Comparison of ENCODE assay signal across 10 mouse cellular contexts in the genomic region with DNA sequence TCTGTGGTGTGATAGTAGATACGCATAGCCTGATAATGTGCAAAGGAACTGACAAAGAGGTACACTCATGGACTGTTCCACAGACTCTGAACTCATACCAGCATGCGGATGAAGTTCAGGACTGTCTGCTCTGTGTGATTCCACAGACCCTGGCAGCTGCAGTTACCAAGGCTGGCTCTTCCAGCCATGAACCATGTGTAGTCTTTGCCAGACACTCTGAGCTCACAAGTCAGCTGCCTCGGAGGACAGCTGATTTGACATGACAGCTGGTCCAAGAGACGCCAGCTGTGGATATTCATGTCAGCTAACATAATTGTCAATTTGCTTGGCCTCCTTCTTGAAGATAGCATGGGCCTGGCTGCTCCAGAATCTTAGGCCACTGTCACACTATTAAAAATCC. TPM values are rescaled to one million over a fixed set of nuclear protein-coding genes. Genes with fewer than 3 reads are reported as not detected.
DNase-seq lines count a peak whose midpoint lies in the region; ATAC-seq and TF ChIP-seq lines count a peak whose summit lies in the region.
"Had no signal": no experiment of that assay in that cellular context is flagged by ENCODE, and none has a peak within 500 bp of the region (broad histone marks: within the 10 kb centered on the region; RNA-seq: fewer than 3 reads in every experiment).

No protein-coding gene starts in this region.

- H3K4me1 ChIP-seq in hindbrain, embryonic 14.5 days (replicated peaks; ENCODE audit: control insufficient read depth, insufficient read depth, low read length), result no peaks in the 10 kb centered on the region
- H3K4me1 ChIP-seq in hindbrain, embryonic 11.5 days (replicated peaks; ENCODE audit: control insufficient read depth, insufficient read depth, low read length), result no peaks in the 10 kb centered on the region
- H3K4me1 ChIP-seq: embryonic facial prominence, embryonic 12.5 days had no signal

- peak; percentile 37; the same call in 1 of the 2 replicates for ATAC-seq in hindbrain, embryonic 14.5 days (ENCODE audit: low FRiP score)
- no peak for ATAC-seq in hindbrain, embryonic 11.5 days (ENCODE audit: low FRiP score)

- no peaks in the 10 kb centered on the region for H3K9me3 ChIP-seq in hindbrain, embryonic 14.5 days (ENCODE audit: control insufficient read depth, low read length)
- no peaks in the 10 kb centered on the region for H3K9me3 ChIP-seq in hindbrain, embryonic 11.5 days (ENCODE audit: control insufficient read depth, low read length)
- H3K9me3 ChIP-seq: embryonic facial prominence, embryonic 12.5 days had no signal

- no peak for DNase-seq in hindbrain, embryonic 14.5 days (ENCODE audit: low spot score)
- DNase-seq in hindbrain, embryonic 11.5 days (ENCODE audit: low spot score), result no peak
- peak; percentile 83 for DNase-seq in gastrocnemius, adult 2 months
- DNase-seq in heart, postnatal 14 days, result peak; percentile 42 to 52
- peak; percentile 19 for DNase-seq in mesoderm, embryonic 11.5 days (ENCODE audit: low read depth, low spot score)
- DNase-seq in adrenal gland, postnatal 25 days, result no peak
- DNase-seq in adrenal gland, postnatal 36 days, result no peak

- no peak for TF ChIP-seq CTCF in gastrocnemius, adult 2 months (IDR thresholded peaks at IDR 0.05)

- no peaks in the 10 kb centered on the region for H3K36me3 ChIP-seq in hindbrain, embryonic 14.5 days (replicated peaks; ENCODE audit: control insufficient read depth, insufficient read depth)
- H3K36me3 ChIP-seq in hindbrain, embryonic 11.5 days (ENCODE audit: control insufficient read depth, insufficient read depth, low read length), result no peaks in the 10 kb centered on the region
- H3K36me3 ChIP-seq: embryonic facial prominence, embryonic 12.5 days had no signal

- H3K9ac ChIP-seq in hindbrain, embryonic 14.5 days, result no peak overlapping the region
- H3K9ac ChIP-seq in hindbrain, embryonic 11.5 days (ENCODE audit: low read depth, low read length), result no peak overlapping the region
- H3K9ac ChIP-seq: embryonic facial prominence, embryonic 12.5 days had no signal

- intact Hi-C loops in gastrocnemius, adult 2 months (cut with DNase I), result no loop called here
- intact Hi-C loops in heart, postnatal 14 days (cut with DNase I), result no loop called here

- 81% methylated on average over 4 of the region's 4 CpGs for WGBS in hindbrain, embryonic 14.5 days
- WGBS in hindbrain, embryonic 11.5 days, result 77% methylated on average over 4 of the region's 4 CpGs

- H3K4me2 ChIP-seq in hindbrain, embryonic 14.5 days (replicated peaks), result no peak overlapping the region
- no peak overlapping the region for H3K4me2 ChIP-seq in hindbrain, embryonic 11.5 days (replicated peaks; ENCODE audit: low read depth, low read length)
- H3K4me2 ChIP-seq: embryonic facial prominence, embryonic 12.5 days had no signal

- no peak overlapping the region for H3K27ac ChIP-seq in hindbrain, embryonic 14.5 days
- no peak overlapping the region for H3K27ac ChIP-seq in hindbrain, embryonic 11.5 days (ENCODE audit: low read depth, low read length)
- H3K27ac ChIP-seq in gastrocnemius, adult 2 months, result peak overlapping the region; percentile 77
- H3K27ac ChIP-seq: embryonic facial prominence, embryonic 12.5 days; kidney, postnatal 0 days had no signal

- no peak overlapping the region for H3K4me3 ChIP-seq in hindbrain, embryonic 14.5 days (replicated peaks; ENCODE audit: low read length)
- H3K4me3 ChIP-seq in hindbrain, embryonic 11.5 days (ENCODE audit: low read depth, low read length), result no peak overlapping the region
- H3K4me3 ChIP-seq in gastrocnemius, adult 2 months, result no peak overlapping the region
- H3K4me3 ChIP-seq: embryonic facial prominence, embryonic 12.5 days had no signal

- H3K27me3 ChIP-seq in hindbrain, embryonic 14.5 days (ENCODE audit: control insufficient read depth, insufficient read depth, low read length), result no peaks in the 10 kb centered on the region
- H3K27me3 ChIP-seq in hindbrain, embryonic 11.5 days (ENCODE audit: control insufficient read depth, insufficient read depth, low read length), result no peaks in the 10 kb centered on the region
- H3K27me3 ChIP-seq: embryonic facial prominence, embryonic 12.5 days had no signal

RNA-seq across cellular contexts. Expression of a gene that starts 39.1 kb away (rescaled TPM):
- not detected in 2 replicates for polyA plus RNA-seq in hindbrain, embryonic 14.5 days (2014; fragmentation: Nextera tagmentation; extraction: Ambion mirVana)
- polyA plus RNA-seq in hindbrain, embryonic 11.5 days (2014; fragmentation: Nextera tagmentation; extraction: Ambion mirVana), result not detected in 2 replicates
- total RNA-seq in gastrocnemius, adult 2 months (2021), result under 1 TPM in 1 of 2 experiments, not detected in 1; 0.18 TPM
- not detected for total RNA-seq in heart, postnatal 14 days (2021)
- not detected in 2 replicates for total RNA-seq in adrenal gland, postnatal 25 days (2021)
- under 1 TPM in 1 of 2 experiments, not detected in 1; 0.20 TPM for total RNA-seq in adrenal gland, postnatal 36 days (2021)
- polyA plus RNA-seq: embryonic facial prominence, embryonic 12.5 days; kidney, postnatal 0 days; liver, embryonic 16.5 days had no signal

RNA-seq across cellular contexts. Expression of a gene that starts 39.8 kb away (rescaled TPM):
- polyA plus RNA-seq in hindbrain, embryonic 14.5 days (2014; fragmentation: Nextera tagmentation; extraction: Ambion mirVana), result 9.5 and 11.2 TPM in 2 replicates
- polyA plus RNA-seq in hindbrain, embryonic 11.5 days (2014; fragmentation: Nextera tagmentation; extraction: Ambion mirVana), result 7.4 and 7.7 TPM in 2 replicates
- total RNA-seq in gastrocnemius, adult 2 months (2021), result 10 to 100 TPM; 25.3 to 37.5 TPM
- 10 to 100 TPM; 64.2 to 75.2 TPM for total RNA-seq in heart, postnatal 14 days (2021)
- 56.5 and 66.8 TPM in 2 replicates for total RNA-seq in adrenal gland, postnatal 25 days (2021)
- total RNA-seq in adrenal gland, postnatal 36 days (2021), result 10 to 100 TPM; 42.0 to 47.2 TPM

Comparison
In these comparisons a context has a peak if more than half of its experiments do, and no peak if none do; other contexts are left out.
1. DNase-seq: peak in gastrocnemius, adult 2 months (single experiment), heart, postnatal 14 days (2 of 2) and mesoderm, embryonic 11.5 days (single experiment); none in hindbrain, embryonic 14.5 days (single experiment), hindbrain, embryonic 11.5 days (single experiment), adrenal gland, postnatal 25 days (single experiment) and adrenal gland, postnatal 36 days (0 of 2).